Mouse (Mus musculus) liver, embryonic 14.5 days (tissue): ENCODE measurements around the gene Tenm2. TPM values are rescaled to one million over a fixed set of nuclear protein-coding genes. Genes with fewer than 3 reads are reported as not detected.

ENCODE experiments used
- ATAC-seq: fragments of 200-750 bp; cut with Nextera tagmentation; 2 replicates; pipeline ENCODE4 v1.8.0; 2017; ENCODE audit warnings: moderate number of reproducible peaks, mild to moderate bottlenecking, moderate library complexity; ENCODE audit not compliant: insufficient read depth
- DNase-seq, 3 experiments: peaks; one replicate each; pipeline ENCODE4 v3.0.0-alpha.2; 2012 to 2013; ENCODE audit warnings: low read depth in 3 of 3, low spot score in 3 of 3
- H3K27ac ChIP-seq: fragments of 300-500 bp; sonication (generic); 2 replicates; pipeline ENCODE4 v1.5.1; 2014; ENCODE audit warnings: moderate library complexity, mild to moderate bottlenecking, control low read depth, inconsistent platforms
- H3K27me3 ChIP-seq: fragments of 300-500 bp; sonication (generic); 2 replicates; pipeline ENCODE4 v1.6.1; 2014; ENCODE audit warnings: mild to moderate bottlenecking, low read length, moderate library complexity; ENCODE audit not compliant: control insufficient read depth, insufficient read depth
- H3K36me3 ChIP-seq: fragments of 300-500 bp; sonication (generic); replicated peaks from 2 replicates; pipeline ENCODE4 v1.6.1; 2014; ENCODE audit warnings: low read depth; ENCODE audit not compliant: control insufficient read depth, insufficient read depth
- H3K4me1 ChIP-seq, 2 experiments: fragments of 200-500 bp in 1 of 2; fragments of 300-500 bp in 1 of 2; sonication (generic) in 1 of 2; replicated peaks; 2 replicates each; pipeline ENCODE4 v1.6.1; 2012 to 2014; ENCODE audit warnings: antibody characterized with exemption in 1 of 2, inconsistent platforms in 1 of 2, low read length in 1 of 2; ENCODE audit not compliant: control insufficient read depth in 2 of 2, insufficient read depth in 2 of 2
- H3K4me2 ChIP-seq: fragments of 300-500 bp; sonication (generic); 2 replicates; pipeline ENCODE4 v1.6.1; 2014; ENCODE audit warnings: low read depth, mild to moderate bottlenecking, control low read depth, moderate library complexity
- H3K4me3 ChIP-seq, 2 experiments: fragments of 200-500 bp in 1 of 2; fragments of 300-500 bp in 1 of 2; sonication (generic) in 1 of 2; 2 replicates each; pipeline ENCODE4 v1.5.1; 2012 to 2014; ENCODE audit warnings: low read depth in 2 of 2, low read length in 2 of 2, mild to moderate bottlenecking in 2 of 2, control low read depth in 1 of 2, inconsistent platforms in 1 of 2, moderate library complexity in 1 of 2; ENCODE audit not compliant: insufficient read depth in 1 of 2
- H3K9ac ChIP-seq: fragments of 300-500 bp; sonication (generic); replicated peaks from 2 replicates; pipeline ENCODE4 v1.6.1; 2014; ENCODE audit warnings: mild to moderate bottlenecking, control low read depth, moderate library complexity
- H3K9me3 ChIP-seq: fragments of 300-500 bp; sonication (generic); 2 replicates; pipeline ENCODE4 v1.6.1; 2016; ENCODE audit warnings: low read length, mixed read lengths; ENCODE audit not compliant: control insufficient read depth
- CTCF ChIP-seq: IDR thresholded peaks from 2 replicates; pipeline ENCODE4 v1.5.1; 2016; ENCODE audit warnings: antibody characterized with exemption, low read depth, control low read depth
- EP300 ChIP-seq: IDR thresholded peaks from 2 replicates; pipeline ENCODE4 v1.6.1; 2016; ENCODE audit warnings: antibody characterized with exemption, low read depth
- WGBS: fragments of 180-500 bp; shearing (Covaris S2); extraction: QIAGEN DNeasy Blood & Tissue Kit; methylation state at CpG from one replicate; pipeline ENCODE4 v1.1.7; 2014; ENCODE audit not compliant: insufficient replicate concordance; 5-methylcytosine and 5-hydroxymethylcytosine counted together
- polyA plus RNA-seq, 2 experiments: library from polyadenylated mRNA; depleted of rRNA in 1 of 2; stranded (reverse) in 1 of 2; unstranded in 1 of 2; fragments of >200 nt; fragmentation: Nextera tagmentation in 1 of 2; extraction: Ambion mirVana in 1 of 2; gene quantifications; 2 replicates each; pipeline versions ENCODE4 v1.2.1 to v1.2.3; 2012 to 2014

Gene Tenm2
- polyA plus RNA-seq, 2 experiments: 0.06 TPM; not detected in 1

GRCm38 (mm10) chr11:36891106-36891505 lies 344.7 kb downstream of the Tenm2 start:
- Histone ChIP-seq H3K4me1 (no peaks in the 10 kb centered on the region), H3K4me3 (no peak overlapping the region), H3K36me3 (no peaks in the 10 kb centered on the region), H3K9me3 (no peaks in the 10 kb centered on the region), H3K9ac (no peak overlapping the region), H3K27me3 (no peaks in the 10 kb centered on the region), H3K27ac (no peak overlapping the region), H3K4me2 (no peak overlapping the region)
- TF ChIP-seq EP300 (no peak), CTCF (no peak)
- no peak for ATAC-seq
- DNase-seq: no peak
- WGBS: 27% methylated on average over 3 of the region's 3 CpGs

DNA sequence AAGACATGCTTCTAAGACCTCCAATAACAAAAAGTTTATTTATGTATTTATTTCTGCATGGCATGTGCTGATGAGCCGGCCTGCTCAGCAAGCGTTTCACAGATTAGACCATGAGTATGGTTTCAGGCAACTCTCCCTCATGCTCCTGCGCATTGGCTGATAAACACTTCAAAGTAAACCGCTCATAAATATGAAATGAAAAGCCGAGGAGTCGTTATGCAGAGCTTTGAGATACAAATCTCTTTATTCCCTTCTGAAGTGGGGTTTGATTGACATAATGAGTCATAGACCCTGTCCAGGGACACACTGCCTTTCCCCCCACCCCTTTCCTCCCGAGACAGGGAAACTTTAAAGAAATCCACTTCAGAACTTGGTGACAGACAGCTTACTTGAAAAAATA lies 348.3 kb downstream of the Tenm2 start:
- Histone ChIP-seq H3K27me3 (no peaks in the 10 kb centered on the region), H3K9ac (no peak overlapping the region), H3K27ac (no peak overlapping the region), H3K4me1 (no peaks in the 10 kb centered on the region), H3K4me3 (no peak overlapping the region), H3K9me3 (no peaks in the 10 kb centered on the region), H3K36me3 (no peaks in the 10 kb centered on the region), H3K4me2 (no peak overlapping the region)
- no peak for ATAC-seq
- DNase-seq: no peak
- WGBS: 51% methylated on average over 7 of the region's 7 CpGs
- TF ChIP-seq CTCF: no peak
- no peak for TF ChIP-seq EP300

DNA sequence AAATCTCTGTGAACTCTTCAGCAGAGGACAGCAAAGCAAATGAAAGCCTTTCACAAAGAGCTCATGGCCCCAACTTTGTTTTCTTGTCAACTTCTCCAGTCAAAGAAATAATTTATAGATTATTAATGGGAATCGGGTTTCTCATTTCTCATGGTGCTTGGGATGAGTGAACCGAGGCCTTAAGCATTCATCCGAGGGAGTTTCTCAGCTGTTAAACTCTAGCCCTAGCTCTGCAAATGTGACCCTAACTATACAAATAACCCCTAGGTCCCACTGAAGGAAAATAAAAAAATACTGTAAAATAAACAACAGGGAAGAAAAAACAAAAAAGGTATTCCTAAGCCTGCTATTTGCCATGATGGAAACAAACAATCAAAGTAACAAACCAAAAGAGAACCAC lies 349.6 kb downstream of the Tenm2 start:
- H3K4me1 ChIP-seq: no peaks in the 10 kb centered on the region
- WGBS: 75% methylated on average over 3 of the region's 3 CpGs

DNA sequence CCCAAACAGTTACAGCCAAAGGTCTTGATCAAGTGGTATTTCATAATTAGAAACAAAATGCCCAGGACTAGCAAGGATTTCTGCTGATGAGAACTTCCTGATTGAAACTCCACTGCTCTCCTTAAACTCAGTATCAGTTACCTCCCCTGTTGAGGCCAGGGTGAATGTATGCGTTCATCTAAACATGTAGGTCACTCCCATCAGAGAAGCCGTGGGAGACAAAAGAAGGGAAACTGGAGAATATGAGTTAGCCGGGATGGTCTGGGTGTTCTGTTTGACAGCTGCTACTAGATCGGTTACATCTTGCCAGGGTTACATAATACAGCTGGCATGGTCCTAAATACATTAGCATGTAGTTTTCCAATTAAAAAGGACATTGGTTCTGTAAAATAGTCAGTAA lies 362.8 kb downstream of the Tenm2 start:
- no peak overlapping the region for H3K27ac ChIP-seq
- no peaks in the 10 kb centered on the region for H3K4me1 ChIP-seq
- H3K4me2 ChIP-seq: no peak overlapping the region
- ATAC-seq: no peak
- WGBS: 65% methylated on average over 4 of the region's 4 CpGs
- H3K9ac ChIP-seq: no peak overlapping the region
- no peaks in the 10 kb centered on the region for H3K36me3 ChIP-seq
- no peak for DNase-seq
- no peaks in the 10 kb centered on the region for H3K27me3 ChIP-seq
- H3K9me3 ChIP-seq: no peaks in the 10 kb centered on the region
- no peak overlapping the region for H3K4me3 ChIP-seq
- TF ChIP-seq CTCF: no peak

More for the DNA sequence above, 349.6 kb downstream of the Tenm2 start:
- Histone ChIP-seq H3K27ac (no peak overlapping the region), H3K36me3 (no peaks in the 10 kb centered on the region), H3K27me3 (no peaks in the 10 kb centered on the region), H3K9ac (no peak overlapping the region), H3K9me3 (no peaks in the 10 kb centered on the region), H3K4me3 (no peak overlapping the region), H3K4me2 (no peak overlapping the region)
- no peak for TF ChIP-seq CTCF
- no peak for TF ChIP-seq EP300
- no peak for ATAC-seq
- no peak for DNase-seq

GRCm38 (mm10) chr11:36870548-36870947 lies 365.2 kb downstream of the Tenm2 start:
- Histone ChIP-seq H3K9me3 (no peaks in the 10 kb centered on the region), H3K27ac (no peak overlapping the region), H3K27me3 (no peaks in the 10 kb centered on the region), H3K4me3 (no peak overlapping the region), H3K4me2 (no peak overlapping the region), H3K4me1 (no peaks in the 10 kb centered on the region), H3K9ac (no peak overlapping the region), H3K36me3 (no peaks in the 10 kb centered on the region)
- no peak for TF ChIP-seq EP300
- TF ChIP-seq CTCF: no peak
- WGBS: 48% methylated on average over 5 of the region's 5 CpGs
- DNase-seq (no peak), ATAC-seq (no peak)

DNA sequence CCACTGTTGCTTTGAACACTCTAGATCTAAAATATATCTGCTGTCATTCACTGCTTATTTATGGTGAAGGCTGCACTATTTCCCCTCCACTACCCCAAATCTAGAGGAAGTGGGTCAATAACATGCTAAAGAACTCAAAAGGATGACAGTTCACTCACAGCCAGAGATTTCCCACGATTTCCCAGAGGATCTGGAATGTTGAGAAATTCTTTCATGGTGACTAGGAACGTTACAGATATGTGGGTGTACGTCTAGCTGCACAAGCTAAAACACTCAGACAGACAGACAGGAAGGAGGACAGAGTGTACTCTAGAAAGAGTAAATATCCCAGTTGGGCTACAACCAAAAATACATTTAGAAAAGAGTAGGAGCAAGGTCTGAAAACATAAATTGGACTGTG lies 384.1 kb downstream of the Tenm2 start:
- ATAC-seq (no peak), DNase-seq (no peak)
- Histone ChIP-seq H3K4me3 (no peak overlapping the region), H3K4me1 (no peaks in the 10 kb centered on the region), H3K9me3 (no peaks in the 10 kb centered on the region), H3K36me3 (no peaks in the 10 kb centered on the region), H3K4me2 (no peak overlapping the region), H3K9ac (no peak overlapping the region), H3K27ac (no peak overlapping the region), H3K27me3 (no peaks in the 10 kb centered on the region)
- 26% methylated on average over 3 of the region's 3 CpGs for WGBS
- TF ChIP-seq EP300: no peak
